Mouse (Mus musculus): ENCODE results near the gene Atp5e. TPM values are rescaled to one million over a fixed set of nuclear protein-coding genes. Genes with fewer than 3 reads are reported as not detected.

The Atp5e gene
- polyA plus RNA-seq, 3 experiments from 2014 or later, result 583 to 771 (median 610) TPM

- no peak for ATAC-seq
Measured at GRCm38 (mm10) chr2:174413127-174413526, 50.8 kb downstream of the Atp5e start.

Other genes with a start within 250 kb of the Atp5e start
- gene Gnas, start 179.8 kb downstream of the Atp5e start, polyA plus RNA-seq (2017; shearing (Covaris generic)), result 100 to 1,000 TPM; 121 to 127 (median 126) TPM
- not detected for gene Gm20721, start 117.4 kb downstream of the Atp5e start, polyA plus RNA-seq (2017; shearing (Covaris generic))
- gene Nelfcd, start 48.3 kb downstream of the Atp5e start, polyA plus RNA-seq (2017; shearing (Covaris generic)), result 10 to 100 TPM; 47.4 to 61.1 (median 53.4) TPM
- gene Ctsz, start 25.1 kb downstream of the Atp5e start, polyA plus RNA-seq (2017; shearing (Covaris generic)), result 100 to 1,000 TPM in 2 of 3 experiments, 10 to 100 TPM in 1; 96.3 to 113 (median 109) TPM
- under 1 TPM in 1 of 3 experiments, not detected in 2; 0.25 TPM for gene Tubb1, start 13.4 kb downstream of the Atp5e start, polyA plus RNA-seq (2017; shearing (Covaris generic))
- 100 to 1,000 TPM in 1 of 3 experiments, 10 to 100 TPM in 2; 69.4 to 146 (median 73.1) TPM for gene Prelid3b, start 9.0 kb upstream of the Atp5e start, polyA plus RNA-seq (2017; shearing (Covaris generic))
- gene Zfp831, start 179.4 kb upstream of the Atp5e start, polyA plus RNA-seq (2017; shearing (Covaris generic)), result 1 to 10 TPM; 7.7 to 9.6 (median 9.0) TPM